In the genomic region with DNA sequence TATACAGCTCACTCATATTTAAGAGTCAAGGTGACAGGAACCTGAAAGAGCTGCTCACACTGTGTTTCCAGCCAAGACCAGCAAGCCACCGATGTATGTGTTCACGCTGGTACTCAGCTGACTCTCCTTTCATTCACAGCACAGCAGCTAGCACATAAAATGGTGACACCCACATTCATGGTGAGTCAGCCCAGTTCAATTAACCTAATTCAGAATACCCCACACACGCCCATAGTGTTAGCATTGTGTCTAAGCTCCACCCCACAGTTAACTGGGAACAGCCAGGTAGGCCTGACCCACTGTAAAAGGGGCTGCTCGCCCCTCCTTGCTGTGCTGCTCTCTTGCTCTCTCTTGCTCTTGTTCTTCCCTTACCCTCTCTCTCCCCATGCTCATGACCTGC, we compare ENCODE assay signal across 25 mouse cellular contexts. TPM values are rescaled to one million over a fixed set of nuclear protein-coding genes. Genes with fewer than 3 reads are reported as not detected.
DNase-seq lines count a peak whose midpoint lies in the region; ATAC-seq lines count a peak whose summit lies in the region.
"Had no signal": no experiment of that assay in that cellular context is flagged by ENCODE, and none has a peak within 500 bp of the region (broad histone marks: within the 10 kb centered on the region; RNA-seq: fewer than 3 reads in every experiment).

No protein-coding gene starts in this region.

- no peaks in the 10 kb centered on the region for H3K4me1 ChIP-seq in stomach, embryonic 15.5 days
- H3K4me1 ChIP-seq: embryonic facial prominence, embryonic 13.5 days had no signal

- no peak overlapping the region for H3K27ac ChIP-seq in stomach, embryonic 15.5 days
- H3K27ac ChIP-seq: embryonic facial prominence, embryonic 13.5 days; forebrain, embryonic 13.5 days; hindbrain, embryonic 10.5 days; midbrain, embryonic 12.5 days; neural tube, embryonic 15.5 days had no signal

- H3K27me3 ChIP-seq in stomach, embryonic 15.5 days (replicated peaks) = no peaks in the 10 kb centered on the region
- H3K27me3 ChIP-seq: embryonic facial prominence, embryonic 13.5 days; forebrain, embryonic 13.5 days; midbrain, embryonic 12.5 days; neural tube, embryonic 15.5 days had no signal

- H3K36me3 ChIP-seq in stomach, embryonic 15.5 days = peaks cover 11% of the 10 kb centered on the region; the same call in 1 of the 2 replicates

- no peak overlapping the region for H3K4me3 ChIP-seq in stomach, embryonic 15.5 days (replicated peaks)
- H3K4me3 ChIP-seq: embryonic facial prominence, embryonic 13.5 days; erythroblast, embryonic 14.5 days; forebrain, embryonic 13.5 days; hindbrain, embryonic 10.5 days; midbrain, embryonic 12.5 days; neural tube, embryonic 15.5 days had no signal

- H3K4me2 ChIP-seq in stomach, embryonic 15.5 days = no peak overlapping the region
- H3K4me2 ChIP-seq: embryonic facial prominence, embryonic 13.5 days; forebrain, embryonic 13.5 days; heart, embryonic 11.5 days; midbrain, embryonic 12.5 days; neural tube, embryonic 15.5 days had no signal

- no peak overlapping the region for H3K9ac ChIP-seq in stomach, embryonic 15.5 days
- H3K9ac ChIP-seq: embryonic facial prominence, embryonic 13.5 days; forebrain, embryonic 13.5 days; midbrain, embryonic 12.5 days; neural tube, embryonic 15.5 days had no signal

- no peaks in the 10 kb centered on the region for H3K9me3 ChIP-seq in stomach, embryonic 15.5 days
- H3K9me3 ChIP-seq: embryonic facial prominence, embryonic 13.5 days; forebrain, embryonic 13.5 days; hindbrain, embryonic 10.5 days; midbrain, embryonic 12.5 days; neural tube, embryonic 15.5 days had no signal

- peak; percentile 30 to 37 for DNase-seq in right cerebral cortex, adult 2 months (ENCODE audit: low spot score in 2 of 2)
- DNase-seq in right cerebral cortex, postnatal 25 days = no peak
- DNase-seq in WW6 (ENCODE audit: low read depth, low spot score) = peak; percentile 33
- no peak for DNase-seq in urinary bladder, adult 2 months (ENCODE audit: low spot score)
- no peak for DNase-seq in retina, embryonic 14.5 days (ENCODE audit: low spot score)
- no peak for DNase-seq in embryo, embryonic 11 days
- DNase-seq: adrenal gland, adult 8-10 months; cerebellum, adult 18-20 months; cerebellum, postnatal 25 days; gastrocnemius, postnatal 10 days; kidney, adult 11 months; lung, adult 2 months; lung, postnatal 14 days; right cerebral cortex, postnatal 4 days; thymus, postnatal 14 days had no signal

- ATAC-seq in stomach, embryonic 15.5 days (ENCODE audit: insufficient read depth, low FRiP score, low read depth) = peak; percentile 56
- ATAC-seq: activated CD4-positive, CD25-positive, alpha-beta regulatory T cell, adult 4 months; forebrain, embryonic 13.5 days; hindbrain, embryonic 16.5 days had no signal

- WGBS in stomach, embryonic 15.5 days = 73% methylated on average over 4 of the region's 4 CpGs

RNA-seq across cellular contexts. Expression of a gene that starts 50.7 kb away (rescaled TPM):
- 13.3 and 13.5 TPM in 2 replicates for polyA plus RNA-seq in stomach, embryonic 15.5 days (2015; fragmentation: Nextera tagmentation; extraction: Ambion mirVana)
- 37.3 and 38.1 TPM in 2 replicates for polyA plus RNA-seq in urinary bladder, adult 2 months (2012; rRNA removed)

Comparison
In these comparisons a context has a peak if more than half of its experiments do, and no peak if none do; other contexts are left out.
1. DNase-seq: peak in right cerebral cortex, adult 2 months (2 of 2) and WW6 (single experiment); none in right cerebral cortex, postnatal 25 days (single experiment), urinary bladder, adult 2 months (single experiment), retina, embryonic 14.5 days (single experiment) and embryo, embryonic 11 days (single experiment).